Mouse (Mus musculus): ENCODE results near the gene Lgals4. TPM values are rescaled to one million over a fixed set of nuclear protein-coding genes. Genes with fewer than 3 reads are reported as not detected.

Lgals4 gene
- polyA plus RNA-seq, 1 experiment from 2014 or later: 3.7 TPM

DNA sequence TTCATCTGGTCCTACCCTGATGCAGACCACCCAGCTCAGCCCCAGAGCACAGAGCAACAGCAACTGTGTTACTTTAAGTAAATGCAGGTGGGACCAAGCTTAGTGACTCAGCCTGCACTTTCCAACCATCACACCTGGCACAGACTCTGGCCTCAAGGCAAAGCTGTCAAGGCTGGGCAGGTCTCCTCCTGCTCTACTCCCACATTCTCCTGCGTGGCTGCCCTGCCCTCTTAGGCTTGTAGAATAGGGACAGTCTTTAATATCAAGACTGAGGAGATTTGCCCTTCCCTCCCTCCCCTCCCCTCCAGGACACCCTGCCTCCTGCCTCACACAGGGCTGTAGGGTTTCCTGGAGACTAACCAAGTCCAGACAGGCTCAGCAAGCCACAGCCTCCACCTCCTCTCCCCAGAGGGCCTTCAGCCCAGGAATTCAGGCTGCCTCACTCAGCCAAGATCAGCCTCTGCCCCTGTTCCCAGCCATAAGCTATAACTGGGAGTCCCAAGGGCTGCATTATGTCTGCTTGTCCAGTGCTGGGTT is 16.1 kb downstream of the Lgals4 start:
- peak; percentile 56; the same call in 1 of the 2 replicates for ATAC-seq (ENCODE audit: insufficient read depth)
- Histone ChIP-seq H3K27me3 (ENCODE audit: insufficient read depth, low read length) (no peaks in the 10 kb centered on the region), H3K4me3 (ENCODE audit: low read depth, low read length) (no peak overlapping the region), H3K36me3 (ENCODE audit: insufficient read depth) (no peaks in the 10 kb centered on the region), H3K4me1 (ENCODE audit: insufficient read depth) (no peaks in the 10 kb centered on the region), H3K4me2 (no peak overlapping the region), H3K9ac (no peak overlapping the region), H3K9me3 (ENCODE audit: low read depth, low read length) (0 out of 2 replicates have a peak, but pooled peaks cover 2% of the 10 kb centered on the region), H3K27ac (ENCODE audit: low read depth) (no peak overlapping the region)
- peak; percentile 11 for DNase-seq
- 62% methylated on average over 1 of the region's 1 CpGs for WGBS
- TF ChIP-seq CTCF (IDR thresholded peaks at IDR 0.05; ENCODE audit: low read depth): no peak

DNA sequence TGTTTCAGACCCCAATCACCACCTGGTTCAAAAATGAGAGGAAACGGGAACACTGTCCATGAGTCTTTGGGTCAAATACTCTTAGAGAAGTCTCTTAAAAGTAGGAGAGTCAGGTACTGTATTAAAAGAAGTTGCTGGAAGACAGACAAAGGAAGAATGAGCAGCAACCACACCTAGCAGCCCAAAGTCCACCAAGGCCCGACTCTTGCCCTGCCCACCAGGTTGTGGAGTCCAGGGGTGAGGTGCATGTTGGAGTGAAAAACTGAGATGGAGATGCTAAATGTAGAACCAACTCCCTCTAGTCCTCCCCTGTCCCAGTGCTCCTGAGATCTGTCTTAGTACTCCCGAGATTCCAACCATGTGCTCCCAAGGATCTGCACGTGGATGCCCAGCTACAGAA is 17.0 kb downstream of the Lgals4 start:
- no peaks in the 10 kb centered on the region for H3K36me3 ChIP-seq (ENCODE audit: insufficient read depth)
- 0 out of 2 replicates have a peak, but pooled peaks cover 2% of the 10 kb centered on the region for H3K9me3 ChIP-seq (ENCODE audit: low read depth, low read length)
- no peaks in the 10 kb centered on the region for H3K27me3 ChIP-seq (ENCODE audit: insufficient read depth, low read length)
- 72% methylated on average over 4 of the region's 4 CpGs for WGBS
- H3K27ac ChIP-seq (ENCODE audit: low read depth): no peak overlapping the region
- no peak for TF ChIP-seq CTCF (IDR thresholded peaks at IDR 0.05; ENCODE audit: low read depth)
- H3K4me2 ChIP-seq: no peak overlapping the region
- H3K9ac ChIP-seq: no peak overlapping the region
- no peak overlapping the region for H3K4me3 ChIP-seq (ENCODE audit: low read depth, low read length)
- H3K4me1 ChIP-seq (ENCODE audit: insufficient read depth): no peaks in the 10 kb centered on the region
- DNase-seq (no peak), ATAC-seq (ENCODE audit: insufficient read depth) (no peak)

DNA sequence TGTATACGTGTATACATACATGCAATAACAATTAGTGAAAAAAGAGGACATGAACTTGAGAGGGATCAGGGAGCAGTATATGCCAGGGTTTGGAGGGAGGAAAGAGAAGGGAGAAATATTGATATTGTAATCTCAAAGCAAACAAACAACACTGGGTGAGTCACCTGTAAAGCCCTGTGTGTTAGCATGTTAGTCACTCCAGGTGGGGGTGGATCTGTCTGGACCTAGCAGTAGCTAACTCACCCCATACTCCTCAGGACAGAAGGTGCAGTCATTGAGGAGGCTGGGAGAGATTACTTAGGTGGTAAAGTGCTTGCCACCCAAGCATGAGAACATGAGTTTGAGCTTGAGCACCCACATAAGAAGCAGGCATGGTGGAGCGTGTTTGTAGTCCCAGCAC is 26.3 kb downstream of the Lgals4 start:
- WGBS: 75% methylated on average over 2 of the region's 2 CpGs
- no peak overlapping the region for H3K9ac ChIP-seq
- DNase-seq (no peak), ATAC-seq (ENCODE audit: insufficient read depth) (no peak)
- H3K4me1 ChIP-seq (ENCODE audit: insufficient read depth): peaks cover 8% of the 10 kb centered on the region; the same call in 1 of the 2 replicates
- H3K9me3 ChIP-seq (ENCODE audit: low read depth, low read length): 0 out of 2 replicates have a peak, but pooled peaks cover 6% of the 10 kb centered on the region
- no peaks in the 10 kb centered on the region for H3K36me3 ChIP-seq (ENCODE audit: insufficient read depth)
- no peak for TF ChIP-seq CTCF (IDR thresholded peaks at IDR 0.05; ENCODE audit: low read depth)
- no peaks in the 10 kb centered on the region for H3K27me3 ChIP-seq (ENCODE audit: insufficient read depth, low read length)
- no peak overlapping the region for H3K4me3 ChIP-seq (ENCODE audit: low read depth, low read length)
- H3K27ac ChIP-seq (ENCODE audit: low read depth): no peak overlapping the region
- no peak overlapping the region for H3K4me2 ChIP-seq

DNA sequence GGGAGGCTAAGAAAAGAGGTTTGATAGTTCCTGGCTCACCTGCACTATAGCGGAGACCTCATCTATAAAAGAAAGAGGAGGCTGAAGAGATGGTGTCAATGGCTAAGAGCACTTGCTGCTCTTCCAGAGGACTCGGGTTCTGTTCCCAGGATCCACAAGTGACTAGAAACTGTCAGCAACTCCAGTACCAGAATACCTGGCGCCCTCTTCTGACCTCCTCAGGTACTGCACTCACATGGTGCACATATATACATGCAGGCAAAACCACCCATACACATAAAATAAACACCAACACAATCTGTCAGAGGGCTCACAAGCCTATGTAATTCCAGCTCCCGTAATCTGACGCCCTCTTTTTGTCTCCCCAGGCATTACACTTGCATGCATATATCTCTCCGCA is 27.2 kb downstream of the Lgals4 start:
- Histone ChIP-seq H3K4me3 (ENCODE audit: low read depth, low read length) (no peak overlapping the region), H3K9ac (no peak overlapping the region), H3K27ac (ENCODE audit: low read depth) (no peak overlapping the region), H3K9me3 (ENCODE audit: low read depth, low read length) (0 out of 2 replicates have a peak, but pooled peaks cover 6% of the 10 kb centered on the region), H3K4me2 (no peak overlapping the region), H3K4me1 (ENCODE audit: insufficient read depth) (peaks cover 8% of the 10 kb centered on the region; the same call in 1 of the 2 replicates), H3K36me3 (ENCODE audit: insufficient read depth) (no peaks in the 10 kb centered on the region), H3K27me3 (ENCODE audit: insufficient read depth, low read length) (no peaks in the 10 kb centered on the region)
- WGBS: 87% methylated on average over 6 of the region's 6 CpGs
- ATAC-seq (ENCODE audit: insufficient read depth) (no peak), DNase-seq (no peak)
- peak; percentile 34 for TF ChIP-seq CTCF (IDR thresholded peaks at IDR 0.05; ENCODE audit: low read depth)

DNA sequence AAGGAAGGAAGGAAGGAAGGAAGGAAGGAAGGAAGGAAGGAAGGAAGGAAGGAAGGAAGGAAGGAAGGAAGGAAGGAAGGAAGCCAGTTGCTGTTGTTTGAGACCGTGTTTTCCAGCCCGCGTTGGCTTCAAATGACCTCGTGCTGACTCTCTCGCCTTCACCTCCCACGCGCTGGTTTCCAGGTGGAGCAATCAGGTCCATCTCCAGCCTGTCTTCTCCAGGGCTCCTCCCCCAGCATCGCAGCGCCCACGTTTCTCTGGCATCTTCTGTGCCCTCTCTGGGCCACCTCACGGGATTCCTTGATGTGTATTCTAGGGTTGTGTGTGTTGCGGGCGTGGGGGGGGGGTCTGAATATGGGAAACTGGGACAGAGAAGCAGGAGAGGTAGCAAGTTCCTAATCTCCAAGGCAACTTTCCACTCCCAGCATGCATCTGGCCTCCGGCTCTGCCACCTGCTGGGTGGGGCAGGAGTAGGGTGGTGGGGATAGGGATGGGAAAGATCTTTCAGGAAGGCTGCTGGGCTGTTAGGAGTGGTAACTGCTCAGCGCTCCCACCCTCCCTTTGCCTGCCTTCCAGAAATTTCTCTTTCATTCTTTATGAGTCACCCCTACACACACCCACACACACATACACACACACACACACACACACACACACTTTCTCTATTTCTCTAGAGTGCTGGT is 29.3 kb downstream of the Lgals4 start:
- no peak for TF ChIP-seq CTCF (IDR thresholded peaks at IDR 0.05; ENCODE audit: low read depth)
- ATAC-seq (ENCODE audit: insufficient read depth) (no peak), DNase-seq (no peak)
- H3K9ac ChIP-seq: no peak overlapping the region
- H3K9me3 ChIP-seq (ENCODE audit: low read depth, low read length): 0 out of 2 replicates have a peak, but pooled peaks cover 6% of the 10 kb centered on the region
- H3K36me3 ChIP-seq (ENCODE audit: insufficient read depth): no peaks in the 10 kb centered on the region
- no peak overlapping the region for H3K27ac ChIP-seq (ENCODE audit: low read depth)
- H3K27me3 ChIP-seq (ENCODE audit: insufficient read depth, low read length): no peaks in the 10 kb centered on the region
- H3K4me2 ChIP-seq: no peak overlapping the region
- H3K4me1 ChIP-seq (ENCODE audit: insufficient read depth): peaks cover 8% of the 10 kb centered on the region; the same call in 1 of the 2 replicates
- WGBS: 75% methylated on average over 15 of the region's 15 CpGs
- H3K4me3 ChIP-seq (ENCODE audit: low read depth, low read length): no peak overlapping the region

DNA sequence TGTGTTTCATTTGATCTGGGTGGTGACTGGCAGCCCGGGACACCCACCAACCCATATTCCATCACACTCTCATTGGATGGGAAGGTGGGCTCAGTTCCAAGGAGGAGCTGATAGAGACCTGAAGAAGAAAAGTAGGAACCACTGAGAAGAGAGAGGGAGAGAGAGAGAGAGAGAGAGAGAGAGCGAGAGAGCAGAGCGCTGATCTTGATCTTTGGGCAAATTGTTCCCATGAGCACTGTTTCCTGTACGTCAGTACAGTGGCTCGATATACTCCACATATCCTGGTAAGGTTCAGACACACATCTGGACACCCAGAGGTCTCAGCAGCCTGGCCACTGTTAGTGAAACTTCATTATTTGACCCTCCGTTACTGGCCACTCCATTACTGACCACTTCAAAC is 29.9 kb downstream of the Lgals4 start, which contains the start of gene Lgals7:
Gene Lgals7 (plus strand): TSS at position 314 of the 400 bp plus-strand sequence.
- TF ChIP-seq CTCF (IDR thresholded peaks at IDR 0.05; ENCODE audit: low read depth): no peak
- DNase-seq (no peak), ATAC-seq (ENCODE audit: insufficient read depth) (no peak)
- Histone ChIP-seq H3K36me3 (ENCODE audit: insufficient read depth) (no peaks in the 10 kb centered on the region), H3K27me3 (ENCODE audit: insufficient read depth, low read length) (no peaks in the 10 kb centered on the region), H3K9ac (no peak within 1 kb of the TSS), H3K27ac (ENCODE audit: low read depth) (0 out of 2 replicates have a peak within 1 kb of the TSS, but pooled peaks have one; percentile 18), H3K9me3 (ENCODE audit: low read depth, low read length) (0 out of 2 replicates have a peak, but pooled peaks cover 6% of the 10 kb centered on the region), H3K4me3 (ENCODE audit: low read depth, low read length) (no peak within 1 kb of the TSS), H3K4me1 (ENCODE audit: insufficient read depth) (peaks cover 8% of the 10 kb centered on the region; the same call in 1 of the 2 replicates), H3K4me2 (peak within 1 kb of the TSS; percentile 35)
- WGBS: 71% methylated on average over 6 of the region's 6 CpGs

DNA sequence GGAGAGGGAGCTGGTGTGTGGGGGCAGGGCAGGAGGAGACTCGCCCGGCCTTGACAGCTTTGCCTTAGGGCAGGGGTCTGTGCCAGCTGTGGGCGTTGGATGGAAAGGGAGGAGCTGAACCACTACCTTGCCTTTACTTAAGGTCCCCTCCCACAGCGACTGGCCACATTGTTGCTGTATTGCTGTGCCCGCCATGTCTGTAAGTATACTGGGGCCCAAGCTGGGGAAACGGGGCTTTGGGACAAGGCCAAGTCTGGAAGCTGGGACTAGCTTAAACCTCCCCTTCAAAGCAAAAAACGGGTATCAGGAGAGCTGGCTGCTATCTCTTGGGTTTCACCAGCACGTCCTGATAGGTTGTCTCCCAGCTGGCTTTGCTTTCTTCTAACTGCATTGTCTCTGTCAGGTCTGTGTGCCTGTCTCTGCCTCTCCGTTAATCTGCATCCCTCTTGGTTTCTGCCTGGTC is 30.7 kb downstream of the Lgals4 start:
- WGBS: 38% methylated on average over 9 of the region's 9 CpGs
- H3K27ac ChIP-seq (ENCODE audit: low read depth): 0 out of 2 replicates have a peak overlapping the region, but pooled peaks have one; percentile 18
- no peak overlapping the region for H3K9ac ChIP-seq

More for the DNA sequence above, 30.7 kb downstream of the Lgals4 start:
- TF ChIP-seq CTCF (IDR thresholded peaks at IDR 0.05; ENCODE audit: low read depth): no peak
- H3K9me3 ChIP-seq (ENCODE audit: low read depth, low read length): 0 out of 2 replicates have a peak, but pooled peaks cover 6% of the 10 kb centered on the region
- no peak overlapping the region for H3K4me3 ChIP-seq (ENCODE audit: low read depth, low read length)
- H3K4me2 ChIP-seq: peak overlapping the region; percentile 35
- H3K36me3 ChIP-seq (ENCODE audit: insufficient read depth): no peaks in the 10 kb centered on the region
- DNase-seq (peak; percentile 62), ATAC-seq (ENCODE audit: insufficient read depth) (no peak)
- H3K27me3 ChIP-seq (ENCODE audit: insufficient read depth, low read length): no peaks in the 10 kb centered on the region
- H3K4me1 ChIP-seq (ENCODE audit: insufficient read depth): peaks cover 8% of the 10 kb centered on the region; the same call in 1 of the 2 replicates
